8 mouse cellular contexts compared by ENCODE assay signal in the genomic region with DNA sequence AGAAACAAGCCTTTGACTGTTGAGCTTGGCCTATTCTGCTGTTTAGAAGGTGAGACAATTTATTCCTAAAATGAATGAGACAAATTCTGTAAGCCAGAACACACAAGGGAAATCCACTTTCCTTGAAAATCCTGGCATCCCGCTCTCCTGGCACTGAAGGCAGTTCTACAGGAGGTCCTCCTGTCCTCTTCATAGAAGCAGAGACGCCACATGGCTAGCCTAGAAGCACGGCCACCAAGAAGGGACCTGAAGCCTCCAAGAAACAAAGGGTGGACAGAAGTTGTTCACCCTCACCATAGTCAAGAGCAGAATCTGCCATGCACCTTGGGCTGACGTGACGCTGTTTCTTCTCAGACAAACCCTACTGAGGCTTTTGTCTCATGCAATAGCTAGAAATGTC.
"Had no signal": no experiment of that assay in that cellular context is flagged by ENCODE, and none has a peak within 500 bp of the region (broad histone marks: within the 10 kb centered on the region; RNA-seq: fewer than 3 reads in every experiment).

No protein-coding gene starts in this region.

- DNase-seq: kidney, postnatal 36 days; layer of hippocampus, adult 9-11 months; liver; liver, embryonic 13.5 days; liver, postnatal 0 days; lung, postnatal 14 days; right cerebral cortex, postnatal 14 days; thymus, postnatal 36 days had no signal
